Mouse (Mus musculus) lung, adult 2 months (tissue): ENCODE data around the gene Gemin7.

Experiments used
- CTCF ChIP-seq: fragments of 200-500 bp; IDR thresholded peaks from 2 replicates; pipeline ENCODE4 v1.5.1; 2011; ENCODE audit warnings: mild to moderate bottlenecking, low read length, control low read depth; ENCODE audit not compliant: insufficient read depth
- POLR2A ChIP-seq: fragments of 200-500 bp; IDR thresholded peaks from 2 replicates; pipeline ENCODE4 v1.6.1; 2011; ENCODE audit warnings: low read depth, mild to moderate bottlenecking, control low read depth, low read length, borderline replicate concordance; ENCODE audit errors: extremely low read depth

- TF ChIP-seq CTCF: no peak
- no peak for TF ChIP-seq POLR2A
Measured at GRCm38 (mm10) chr7:19524420-19525104, 52.8 kb downstream of the Gemin7 start.
